Mouse (Mus musculus) leukemia stem cell, adult 10-12 weeks (primary cell): ENCODE data around the gene Taar3. TPM values are rescaled to one million over a fixed set of nuclear protein-coding genes. Genes with fewer than 3 reads are reported as not detected.

Source experiments
- polyA plus RNA-seq: library from polyadenylated mRNA; stranded (reverse); fragments of >175 nt; gene quantifications from 2 replicates; pipeline ENCODE4 v1.2.3, GENCODE M21; 2012; ENCODE audit warnings: low replicate concordance

Gene Taar3
- not detected in 2 replicates for polyA plus RNA-seq

GRCm38 (mm10) chr10:23949508-23950005, at the start of gene Taar3:
Gene Taar3, plus strand, starts transcription at chr10:23949558.

GRCm38 (mm10) chr10:23920056-23920455, 29.3 kb upstream of the Taar3 start, which contains the start of gene Taar1:
Gene Taar1, plus strand, starts transcription at chr10:23920356.

GRCm38 (mm10) chr10:23938312-23938711, 11.0 kb upstream of the Taar3 start, which contains the start of gene Taar2:
Gene Taar2, plus strand, starts transcription at chr10:23938572.

GRCm38 (mm10) chr10:23960444-23960915, 11.1 kb downstream of the Taar3 start, which contains the start of gene Taar4:
Gene Taar4, plus strand, starts transcription at chr10:23960494.

DNA sequence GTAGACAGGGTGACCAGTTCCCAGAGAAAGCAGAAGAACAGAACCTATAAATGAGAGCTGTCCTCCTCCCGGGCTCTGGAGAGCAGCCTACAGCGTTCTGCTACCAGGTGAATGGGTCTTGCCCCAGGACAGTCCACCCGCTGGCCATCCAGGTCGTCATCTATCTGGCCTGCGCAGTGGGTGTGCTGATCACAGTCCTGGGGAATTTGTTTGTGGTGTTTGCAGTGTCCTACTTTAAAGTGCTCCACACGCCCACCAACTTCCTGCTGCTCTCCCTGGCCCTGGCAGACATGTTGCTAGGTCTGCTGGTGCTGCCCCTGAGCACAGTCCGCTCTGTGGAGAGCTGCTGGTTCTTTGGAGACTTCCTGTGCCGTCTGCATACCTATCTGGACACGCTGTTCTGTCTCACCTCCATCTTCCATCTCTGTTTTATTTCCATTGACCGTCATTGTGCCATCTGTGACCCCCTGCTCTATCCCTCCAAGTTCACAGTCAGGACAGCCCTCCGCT, 21.4 kb downstream of the Taar3 start, which contains the start of gene Taar5:
Gene Taar5, plus strand, starts transcription at position 51 of the 510 bp plus-strand sequence.

GRCm38 (mm10) chr10:23985546-23985945, 36.2 kb downstream of the Taar3 start, which contains the start of gene Taar6:
Gene Taar6, minus strand, starts transcription at chr10:23985646.

DNA sequence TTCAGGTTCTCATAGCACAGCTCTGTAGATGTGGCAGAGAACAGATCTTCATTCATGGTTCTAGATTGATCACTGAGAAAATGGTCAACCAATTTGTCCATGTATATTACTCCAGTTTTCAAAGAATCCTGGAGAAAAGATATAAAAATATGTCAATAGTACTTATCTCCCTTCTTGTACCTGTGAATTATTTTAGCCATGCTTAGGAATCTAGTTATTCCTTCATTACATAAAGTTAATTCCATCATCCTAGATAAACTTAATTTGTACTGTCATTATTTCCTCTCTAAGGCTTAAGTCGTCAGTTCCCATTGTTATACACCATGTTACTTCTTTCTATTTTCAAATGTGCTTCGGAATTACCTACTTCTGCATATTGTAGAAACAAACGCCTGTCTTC, 44.0 kb downstream of the Taar3 start, which contains the start of gene Taar7a:
Gene Taar7a, minus strand, starts transcription at position 101 of the 400 bp plus-strand sequence.

DNA sequence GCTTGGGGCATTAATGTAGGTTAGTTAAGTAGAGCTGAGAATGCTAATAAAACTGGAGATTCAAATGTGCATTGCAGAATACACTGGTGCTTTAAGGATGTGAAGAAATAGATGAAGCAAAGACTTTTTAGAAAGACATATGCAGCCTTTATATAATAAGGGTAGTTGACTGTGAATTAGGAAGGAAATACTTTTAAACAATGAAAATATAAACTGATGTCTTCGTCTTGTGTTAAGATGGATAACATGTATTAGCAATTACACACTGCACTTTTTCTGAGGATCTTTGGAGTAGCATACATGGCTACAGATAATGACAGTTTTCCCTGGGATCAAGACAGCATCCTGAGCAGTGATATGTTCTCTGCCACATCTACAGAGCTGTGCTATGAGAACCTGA, 50.3 kb downstream of the Taar3 start, which contains the start of gene Taar7b:
Gene Taar7b, plus strand, starts transcription at position 301 of the 400 bp plus-strand sequence.

Other genes starting within 250 kb of the Taar3 start
- 80.2 and 1,134 TPM in 2 replicates for gene Rps12, start 162.3 kb upstream of the Taar3 start, polyA plus RNA-seq
- 1.1 and 2.2 TPM in 2 replicates for gene Slc18b1, start 152.6 kb upstream of the Taar3 start, polyA plus RNA-seq
- gene Vnn3, start 98.1 kb upstream of the Taar3 start, polyA plus RNA-seq: 0.13 TPM in 1 of 2 replicates, not detected in the other
- not detected in 2 replicates for gene Vnn1, start 54.9 kb upstream of the Taar3 start, polyA plus RNA-seq
- not detected in 2 replicates for gene Taar1, start 29.2 kb upstream of the Taar3 start, polyA plus RNA-seq
- gene Taar2, start 11.0 kb upstream of the Taar3 start, polyA plus RNA-seq: not detected in 2 replicates
- gene Taar4, start 10.9 kb downstream of the Taar3 start, polyA plus RNA-seq: not detected in 2 replicates
- gene Taar5, start 21.1 kb downstream of the Taar3 start, polyA plus RNA-seq: not detected in 2 replicates
- not detected in 2 replicates for gene Taar6, start 36.1 kb downstream of the Taar3 start, polyA plus RNA-seq
- not detected in 2 replicates for gene Taar7a, start 43.9 kb downstream of the Taar3 start, polyA plus RNA-seq
- gene Taar7b, start 50.4 kb downstream of the Taar3 start, polyA plus RNA-seq: not detected in 2 replicates
- not detected in 2 replicates for gene Taar7d, start 77.7 kb downstream of the Taar3 start, polyA plus RNA-seq
- gene Taar7e, start 88.1 kb downstream of the Taar3 start, polyA plus RNA-seq: not detected in 2 replicates
- not detected in 2 replicates for gene Taar7f, start 100.0 kb downstream of the Taar3 start, polyA plus RNA-seq
- gene Taar8a, start 126.9 kb downstream of the Taar3 start, polyA plus RNA-seq: not detected in 2 replicates
- not detected in 2 replicates for gene Taar8b, start 142.7 kb downstream of the Taar3 start, polyA plus RNA-seq
- gene Taar8c, start 152.4 kb downstream of the Taar3 start, polyA plus RNA-seq: not detected in 2 replicates
- gene Taar9, start 160.0 kb downstream of the Taar3 start, polyA plus RNA-seq: not detected in 2 replicates
- 56.3 and 130 TPM in 2 replicates for gene Stx7, start 199.7 kb downstream of the Taar3 start, polyA plus RNA-seq